Mouse (Mus musculus) kidney, postnatal 25 days (tissue): ENCODE measurements around the gene Grifin.
A peak's percentile ranks its signal among the peaks of the same experiment; 100 is the strongest.

ENCODE experiments used
- DNase-seq, 2 experiments: peaks; one replicate each; pipeline ENCODE4 v3.0.0; 2021; ENCODE audit warnings: mixed read lengths in 2 of 2

Grifin gene

DNA sequence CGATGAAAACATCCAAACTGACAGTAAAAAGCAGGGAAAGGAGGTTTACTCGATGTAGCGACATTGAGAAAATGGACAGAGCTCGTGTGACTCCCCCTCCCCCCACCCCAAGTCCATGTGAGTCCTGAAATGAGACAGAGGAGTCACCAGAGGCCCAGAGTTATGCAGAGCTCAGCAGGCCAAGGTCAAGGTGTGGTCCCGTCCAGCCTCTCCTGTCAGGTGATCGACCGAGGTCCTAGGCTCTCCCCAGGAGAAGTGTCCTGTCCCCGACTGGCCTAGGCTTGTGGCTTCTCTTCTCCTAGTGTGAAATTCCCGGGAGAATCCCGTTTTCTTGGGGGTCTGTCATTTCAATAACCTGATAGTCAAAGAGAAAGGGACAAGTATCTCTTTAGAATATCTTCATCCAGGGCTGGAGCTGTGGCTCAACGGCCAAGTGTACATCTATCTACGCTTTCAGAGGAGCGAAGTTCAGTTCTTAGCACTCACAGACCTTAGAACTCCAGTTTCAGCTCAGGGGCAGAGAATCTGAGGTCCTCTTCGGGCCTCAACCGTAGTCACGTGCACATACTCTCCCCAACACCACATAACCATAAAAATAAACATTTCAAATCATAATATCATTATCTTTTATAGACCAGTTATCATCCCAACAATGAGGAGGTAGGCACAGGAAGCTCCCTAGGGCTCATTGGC lies 24.4 kb upstream of the Grifin start:
- DNase-seq = no peak

DNA sequence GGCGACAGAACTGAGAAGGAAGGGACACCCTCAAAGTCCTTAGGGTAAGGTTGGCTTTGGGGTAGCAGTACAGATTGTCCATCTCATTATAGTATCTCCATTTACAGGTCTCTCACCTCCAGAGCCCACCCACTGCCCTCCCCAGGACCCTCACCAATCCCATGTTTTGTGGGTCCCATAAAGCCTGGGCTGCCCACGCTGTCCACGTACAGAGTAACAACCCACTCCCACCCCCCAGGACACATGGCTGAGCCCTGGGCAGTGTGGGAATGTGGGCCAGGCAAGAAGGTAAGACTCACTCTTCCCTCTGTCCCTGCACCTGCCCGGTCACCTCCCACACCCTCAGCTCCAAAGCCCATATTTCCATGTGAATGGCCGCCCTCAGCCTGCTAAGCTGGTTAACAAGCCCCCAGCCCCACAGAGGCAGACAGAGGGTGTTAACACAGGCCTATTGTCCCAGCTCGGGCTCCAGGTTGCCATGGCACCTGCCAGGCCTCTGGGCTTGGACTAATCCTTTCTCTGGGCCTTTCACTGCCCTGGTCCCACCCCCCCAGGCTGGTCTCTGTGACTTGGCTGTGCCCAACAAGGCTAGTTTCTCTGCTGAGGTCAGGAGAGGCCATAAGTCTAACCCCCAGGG lies 19.0 kb upstream of the Grifin start:
- no peak for DNase-seq

DNA sequence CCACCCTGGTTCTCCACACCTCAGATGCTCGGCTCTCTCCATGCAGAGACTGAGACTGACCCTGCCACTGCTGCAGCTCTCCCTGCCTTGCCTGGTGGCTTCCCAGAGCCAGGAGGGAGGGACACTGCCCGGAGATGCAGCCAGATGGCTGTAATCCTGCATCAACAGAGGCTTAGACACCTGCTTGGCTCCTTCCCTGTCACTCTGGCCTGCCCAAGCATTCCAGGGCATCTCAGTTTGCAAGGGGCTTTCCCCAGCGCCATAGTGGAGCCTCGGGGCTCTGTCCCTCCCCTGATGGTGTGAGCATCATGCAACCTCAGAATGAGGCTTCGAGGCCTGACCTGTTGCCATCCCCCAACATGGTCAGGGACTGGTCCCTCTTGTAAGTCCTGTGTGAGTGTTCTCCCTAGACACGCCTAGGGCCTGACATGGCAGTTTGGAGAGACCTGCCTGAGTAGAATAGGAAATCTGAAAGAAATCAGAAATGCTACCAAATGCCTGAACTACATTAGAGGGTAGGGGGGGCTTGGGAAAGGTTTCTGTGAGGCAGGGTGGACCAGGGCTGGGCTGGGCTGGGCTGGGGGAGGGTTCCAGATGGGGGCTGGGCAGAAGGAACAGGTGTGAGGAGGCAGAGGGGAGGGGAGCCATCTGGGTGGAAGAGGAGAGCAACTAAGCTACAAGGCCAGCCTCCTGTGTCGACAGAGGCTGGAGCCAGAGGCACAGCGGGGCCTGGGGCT lies 18.3 kb upstream of the Grifin start:
- DNase-seq = no peak

DNA sequence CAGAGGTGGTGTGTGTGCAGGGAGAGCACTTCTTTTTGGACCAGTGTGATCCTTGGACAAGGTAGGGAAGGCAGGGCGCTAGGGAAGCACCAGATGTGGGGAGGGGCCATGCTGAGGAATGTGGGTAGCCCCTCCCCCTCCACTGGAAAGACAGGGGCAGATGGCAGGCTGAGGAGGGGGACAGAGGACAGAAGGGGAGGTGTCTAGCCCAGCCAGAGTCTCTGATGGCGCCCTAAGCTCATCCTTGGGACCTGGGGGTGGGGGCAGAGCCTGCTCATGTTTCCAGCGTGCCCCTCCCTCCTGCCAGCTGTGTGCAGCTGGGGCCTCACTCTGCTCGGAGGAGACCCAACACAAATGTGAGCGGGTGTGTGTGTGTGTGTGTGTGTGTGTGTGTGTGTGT lies 16.7 kb upstream of the Grifin start:
- DNase-seq = peak in 1 of 2 experiments; percentile 48

DNA sequence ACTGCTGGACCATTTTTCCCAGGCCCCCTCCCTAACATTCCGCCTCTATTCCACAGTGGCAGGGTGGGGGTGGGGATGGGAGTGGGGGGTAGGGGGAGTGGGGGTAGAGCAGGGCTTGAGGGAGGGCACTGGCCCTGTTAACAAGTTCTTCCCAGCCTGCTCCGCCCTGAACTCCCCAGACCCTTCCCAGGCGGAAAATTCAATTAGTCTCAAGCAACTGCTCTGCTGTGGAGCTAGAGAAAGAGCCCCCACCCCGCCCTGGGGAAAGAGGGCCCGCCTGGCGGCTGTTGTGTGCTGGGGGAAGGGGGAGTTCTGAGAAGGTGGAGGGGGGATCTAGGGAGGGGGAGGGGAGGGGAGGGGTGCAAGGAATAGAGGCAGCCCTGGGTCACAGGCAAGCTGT lies 14.9 kb upstream of the Grifin start:
- no peak for DNase-seq

DNA sequence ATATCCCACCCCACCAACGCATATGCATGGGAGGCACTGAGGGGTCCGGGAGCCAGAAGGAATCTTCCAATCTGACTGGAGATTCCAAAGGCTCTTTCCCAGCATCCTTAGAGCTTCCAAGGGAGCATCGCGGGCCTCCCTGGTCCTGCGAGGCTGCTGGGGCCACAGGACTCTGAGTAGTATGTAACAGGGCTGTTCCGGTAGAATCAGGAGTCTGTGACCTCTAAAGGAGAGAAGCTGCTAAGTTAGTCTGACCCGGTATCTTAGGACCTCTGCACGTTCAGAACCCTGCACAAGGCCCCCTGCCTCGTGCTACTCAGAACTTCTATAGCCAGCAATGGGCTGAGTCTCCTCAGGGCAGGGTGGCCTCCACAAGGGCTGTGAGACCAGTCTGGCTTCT lies 14.3 kb upstream of the Grifin start:
- DNase-seq = no peak

DNA sequence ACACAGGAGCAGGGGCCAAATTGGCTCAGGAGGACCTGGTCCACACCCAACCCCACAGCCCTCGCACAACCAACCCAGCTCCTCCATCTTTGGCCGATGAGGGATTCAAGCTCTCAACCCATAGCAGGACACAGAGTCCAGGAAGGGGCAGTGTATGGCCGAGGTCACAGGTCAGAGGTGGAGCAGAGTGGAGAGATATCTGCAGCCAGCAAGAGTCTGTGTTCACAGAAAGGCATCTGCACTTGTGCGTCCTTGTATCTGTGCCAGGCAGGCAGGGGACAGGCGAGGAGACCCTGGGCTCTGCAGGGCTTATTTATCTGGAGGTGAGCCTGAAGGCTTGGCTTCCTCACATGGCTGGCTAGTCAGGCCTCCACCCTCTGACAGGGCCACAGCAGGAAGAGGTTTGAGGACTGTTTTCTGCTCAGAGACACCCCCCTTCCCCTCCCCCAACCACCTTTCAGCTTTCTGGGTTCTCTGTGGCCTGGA lies 10.6 kb upstream of the Grifin start:
- peak; percentile 63 to 83 for DNase-seq

DNA sequence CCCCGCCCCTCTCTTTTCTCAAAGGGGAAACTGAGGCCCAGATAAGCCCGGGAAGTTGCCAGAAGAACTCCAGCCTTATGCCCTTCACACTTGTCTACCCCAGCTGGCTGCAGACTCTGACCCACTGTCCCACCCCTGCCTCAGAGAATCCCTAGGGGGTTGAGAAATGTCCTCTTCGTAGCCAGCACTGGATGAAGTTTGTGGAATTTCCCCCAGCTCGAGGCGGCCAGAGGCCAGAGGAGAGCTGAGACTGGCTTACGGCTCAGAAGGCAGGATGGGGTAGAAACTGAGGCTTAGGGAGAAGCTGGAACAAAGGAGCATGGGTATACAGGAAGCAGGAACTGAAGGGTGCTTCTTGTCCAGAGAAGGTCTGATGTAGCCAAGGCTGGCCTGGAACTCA lies 7.7 kb upstream of the Grifin start:
- peak; percentile 47 to 75 for DNase-seq

DNA sequence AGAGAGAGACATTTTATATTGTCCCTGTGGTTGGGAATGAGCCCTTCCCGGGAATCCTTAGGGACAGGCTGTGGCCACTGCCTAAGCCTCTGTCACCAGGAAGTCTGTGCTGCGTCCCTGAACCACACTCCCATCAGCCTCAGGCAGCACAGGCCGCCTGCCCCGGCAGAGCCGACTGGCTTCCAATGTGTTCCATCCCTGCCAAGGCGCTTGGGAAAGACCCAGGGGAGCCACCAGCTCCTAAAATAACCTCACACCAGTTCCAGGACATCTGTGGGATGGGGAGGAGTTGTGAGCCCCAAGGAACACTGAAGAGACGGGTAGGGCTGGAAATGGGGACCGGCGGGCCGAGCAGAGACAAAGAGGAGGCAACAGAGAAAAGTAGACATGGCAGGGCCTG lies 6.8 kb upstream of the Grifin start:
- DNase-seq = peak; percentile 53 to 83

DNA sequence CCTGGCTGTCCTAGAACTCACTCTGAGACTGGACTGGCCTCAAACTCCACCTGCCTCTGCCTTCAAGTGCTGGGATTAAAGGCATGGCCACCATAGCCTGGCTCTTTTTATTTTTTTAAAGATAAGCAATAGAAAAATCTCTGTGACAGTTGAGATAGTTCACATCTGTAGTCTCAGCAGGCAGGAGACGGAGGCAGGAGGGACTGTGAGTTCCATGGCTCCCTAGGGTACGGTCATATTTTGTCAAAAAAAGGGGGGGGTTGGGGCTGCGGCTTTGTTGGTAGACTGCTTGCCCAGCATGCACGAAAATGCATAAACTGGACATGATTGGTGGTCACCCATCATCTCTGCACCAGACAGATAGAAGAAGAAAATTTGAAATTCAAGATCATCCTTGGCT lies 6.3 kb upstream of the Grifin start:
- DNase-seq = no peak

DNA sequence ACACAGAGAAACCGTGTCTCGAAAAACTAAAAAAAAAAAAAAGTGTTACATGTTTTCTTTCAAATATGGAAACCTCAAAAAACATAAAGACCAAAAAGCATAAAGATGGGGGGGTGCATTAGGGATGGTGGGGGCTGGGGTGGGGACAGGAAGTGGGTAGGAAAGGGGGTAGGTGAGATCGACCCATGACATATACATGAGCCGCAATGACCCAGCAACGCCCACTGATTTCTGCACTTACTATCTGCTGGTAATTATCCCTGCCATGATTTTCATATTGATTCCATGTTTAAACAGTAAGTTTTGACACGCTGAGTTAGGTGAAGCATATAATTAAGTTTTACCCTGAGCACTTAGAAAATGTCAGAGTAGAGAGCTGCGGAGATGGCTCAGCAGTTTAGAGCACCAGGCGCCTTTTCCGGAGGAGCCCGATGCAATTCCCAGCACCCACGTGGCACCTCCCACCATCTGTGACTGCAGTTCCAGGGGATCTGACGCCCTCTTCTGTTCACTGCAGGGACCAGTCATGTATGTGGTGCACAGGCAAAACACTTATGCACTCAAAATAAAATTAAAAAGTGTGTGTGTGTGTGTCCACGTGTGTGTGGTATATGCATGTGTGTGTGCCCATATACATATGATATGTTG lies 5.5 kb upstream of the Grifin start:
- no peak for DNase-seq

DNA sequence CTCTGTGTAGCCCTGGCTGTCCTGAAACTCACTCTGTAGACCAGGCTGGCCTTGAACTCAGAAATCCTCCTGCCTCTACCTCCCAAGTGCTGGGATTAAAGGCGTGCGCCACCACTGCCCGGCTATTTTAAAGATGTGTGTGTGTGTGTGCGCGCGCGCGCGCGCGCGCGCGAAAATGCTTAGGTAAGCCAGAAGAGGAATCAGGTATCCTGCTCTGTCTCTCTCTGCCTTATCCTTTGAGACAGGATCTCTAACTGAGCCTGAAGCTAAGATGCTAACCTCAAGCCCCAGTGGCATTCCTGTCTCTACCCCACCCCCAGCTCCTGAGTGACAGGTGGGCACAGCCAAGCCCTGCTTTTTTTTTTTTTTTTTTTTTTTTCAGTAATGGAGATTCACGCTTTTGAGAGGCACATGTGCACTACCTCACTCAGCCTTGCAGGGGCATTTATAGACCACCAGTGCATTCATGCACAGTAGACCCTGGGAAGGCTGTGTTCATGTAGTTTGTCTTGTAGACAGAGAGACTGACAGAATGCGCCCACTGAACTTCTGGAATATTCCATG lies 4.2 kb upstream of the Grifin start:
- DNase-seq = no peak

DNA sequence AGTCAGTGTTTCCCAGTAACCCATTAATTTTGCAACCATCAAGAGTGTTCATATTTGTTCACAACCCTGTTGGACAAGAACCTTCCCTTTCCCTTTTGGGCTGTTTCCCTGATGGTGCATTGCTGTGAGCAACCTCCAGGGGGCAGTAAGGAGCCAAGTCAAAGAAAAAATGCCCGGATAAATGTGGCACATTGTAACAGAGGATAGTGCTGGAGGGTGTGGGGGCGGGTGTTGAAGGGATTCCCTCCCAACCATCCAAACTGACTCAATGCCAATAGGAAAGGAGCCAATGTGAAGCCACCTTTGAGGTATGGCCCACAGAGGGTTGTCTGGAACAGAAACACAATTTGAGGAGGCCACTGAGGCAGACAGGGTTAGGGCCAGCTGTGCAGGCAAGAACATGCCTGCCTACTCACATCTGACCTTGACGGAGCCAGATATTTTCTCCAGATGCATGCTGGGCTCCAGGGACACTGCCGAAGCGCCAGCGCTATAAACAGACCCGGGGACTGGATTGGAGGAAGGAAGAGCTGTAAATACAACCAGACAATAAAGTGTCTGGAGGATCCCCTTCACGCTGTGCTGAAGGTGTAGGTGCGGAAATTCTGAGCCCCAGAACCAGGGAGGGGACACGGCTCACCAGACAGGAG lies 3.6 kb upstream of the Grifin start:
- peak; percentile 58 to 72 for DNase-seq

DNA sequence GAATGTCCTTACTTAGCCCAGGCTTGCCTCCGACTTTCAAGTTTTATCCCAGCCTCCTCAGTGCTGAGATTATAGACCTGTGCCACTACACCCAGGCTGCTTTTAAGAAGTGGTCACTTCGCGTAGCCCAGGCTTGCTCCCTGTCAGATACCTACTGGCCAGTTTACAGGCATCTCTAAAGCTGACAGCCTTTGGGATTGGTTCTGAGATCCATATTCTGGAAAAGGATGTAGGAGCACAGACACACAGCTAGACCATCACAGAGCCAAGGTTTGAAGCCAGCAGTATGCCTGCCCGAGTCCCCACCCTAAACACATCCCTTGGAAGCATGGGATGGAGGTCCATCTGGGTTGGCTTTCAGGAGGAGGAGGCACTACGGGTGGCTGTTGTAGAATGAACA lies 2.9 kb upstream of the Grifin start:
- no peak for DNase-seq

DNA sequence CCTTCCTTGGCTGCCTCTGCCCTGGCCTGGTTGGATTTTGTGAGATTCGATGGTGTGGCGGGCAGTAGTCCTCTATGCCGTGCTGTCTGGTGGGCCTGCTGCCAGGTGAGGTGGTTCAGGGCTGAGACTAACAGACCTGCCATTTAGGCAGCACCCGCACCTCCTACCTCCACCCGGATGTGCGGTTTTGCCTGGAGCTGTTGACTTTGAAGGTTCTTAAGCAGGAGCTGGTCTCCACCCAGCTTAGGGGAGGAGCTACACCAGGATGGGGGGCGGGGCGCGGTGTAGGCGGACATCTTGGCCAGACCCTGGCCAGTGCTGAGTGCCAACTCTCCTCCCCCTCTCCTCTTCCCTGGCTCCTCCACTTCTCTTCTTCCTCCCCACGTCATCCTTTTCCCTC lies 2.5 kb upstream of the Grifin start:
- DNase-seq = peak; percentile 82 to 86

DNA sequence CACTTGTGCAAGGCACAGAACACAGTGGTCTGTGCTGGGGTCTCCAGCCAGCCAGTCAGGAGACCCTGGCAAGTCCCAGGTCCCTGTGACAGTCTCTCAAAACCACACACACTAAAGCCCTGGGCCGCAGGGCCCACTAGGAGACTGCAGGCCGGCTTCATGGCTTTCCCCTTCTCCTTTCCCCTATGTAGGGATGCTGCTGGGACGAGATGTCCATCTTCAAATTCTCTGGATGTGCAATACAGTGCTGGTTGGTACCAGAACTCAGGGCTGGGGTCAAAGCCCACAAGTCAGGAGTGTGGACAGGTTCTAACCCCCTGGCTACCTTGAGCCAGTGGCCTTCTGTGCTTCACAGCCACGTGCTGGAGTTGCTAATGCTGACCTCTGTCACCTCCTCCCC lies 1.4 kb upstream of the Grifin start:
- DNase-seq = no peak

DNA sequence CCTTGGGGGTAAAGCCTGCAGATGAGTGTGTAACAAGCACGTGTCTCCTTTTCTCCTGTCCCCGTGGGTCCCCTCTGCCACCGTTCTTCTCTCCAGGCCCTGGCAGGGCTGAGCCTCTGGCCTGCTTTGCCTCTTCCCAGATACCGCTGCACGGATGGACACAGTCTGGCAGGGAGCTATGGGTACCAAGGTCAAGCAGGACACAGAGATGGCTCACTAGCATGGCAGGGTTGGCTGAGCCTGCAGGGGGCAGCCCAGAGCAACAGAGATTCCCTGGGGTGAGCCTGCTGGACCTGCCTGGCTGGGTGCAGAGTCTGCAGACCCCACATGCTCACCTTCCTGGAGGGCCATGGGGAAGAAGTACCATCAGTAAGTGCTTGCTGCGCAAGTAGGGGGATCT lies 985 bp upstream of the Grifin start:
- DNase-seq = peak; percentile 55 to 56

DNA sequence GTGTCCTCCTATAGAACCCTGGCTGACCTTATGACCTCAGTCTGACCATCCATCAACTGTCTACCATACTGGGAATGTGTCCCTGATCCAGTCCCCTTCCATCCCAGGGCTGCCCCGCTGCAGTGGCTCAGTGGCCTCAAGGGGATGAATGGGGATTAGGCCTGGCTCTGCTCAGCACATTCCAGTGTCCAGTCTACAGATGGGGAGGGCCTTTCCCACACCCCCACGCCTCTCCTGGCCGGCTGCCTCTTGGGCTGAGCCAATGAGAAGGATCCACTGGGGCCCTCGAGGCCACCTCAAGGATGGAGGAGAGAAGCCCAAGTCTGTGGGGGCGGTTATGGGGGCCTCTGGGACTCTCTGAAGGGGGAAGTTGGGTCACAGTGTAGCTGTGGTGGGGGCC lies 580 bp upstream of the Grifin start:
- DNase-seq = peak; percentile 23 to 58

DNA sequence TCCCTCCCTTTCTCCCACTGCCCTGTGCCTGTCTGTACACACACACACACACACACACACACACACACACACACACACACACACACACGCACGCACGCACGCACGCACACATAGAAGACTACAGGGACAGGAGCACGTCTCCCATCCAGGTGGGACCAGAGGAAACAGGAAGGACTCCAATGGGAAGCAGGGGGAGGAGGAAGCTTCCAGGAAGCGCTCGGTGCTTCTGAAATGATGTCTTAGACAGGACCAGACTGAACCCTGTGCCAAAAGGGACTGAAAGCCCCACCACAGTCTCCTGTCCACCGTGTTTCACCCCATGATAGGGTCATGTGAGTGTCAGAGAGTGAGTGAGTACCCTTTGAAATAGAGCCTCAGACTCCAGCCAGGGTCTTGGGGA lies 2.3 kb downstream of the Grifin start:
- DNase-seq = no peak

DNA sequence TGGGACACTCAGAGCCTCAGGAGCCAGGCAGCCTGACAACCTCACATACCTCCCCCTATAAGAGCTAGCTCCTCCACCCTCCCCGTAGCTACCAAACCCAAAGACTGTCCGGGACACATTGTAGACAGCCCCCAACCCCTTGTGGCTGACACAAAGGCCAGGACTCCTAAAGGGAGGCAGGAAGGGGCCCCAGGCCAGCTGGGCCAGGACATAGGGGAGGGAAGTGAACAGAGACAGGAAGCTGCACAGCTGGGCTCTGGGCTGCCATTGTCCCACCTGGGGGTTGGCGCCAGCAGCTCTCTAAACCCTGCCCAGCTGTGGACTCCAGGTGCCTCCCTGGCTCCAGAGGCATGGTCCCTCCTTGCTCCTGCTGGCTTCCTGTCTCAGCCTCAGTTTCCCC lies 8.0 kb downstream of the Grifin start:
- DNase-seq = no peak

DNA sequence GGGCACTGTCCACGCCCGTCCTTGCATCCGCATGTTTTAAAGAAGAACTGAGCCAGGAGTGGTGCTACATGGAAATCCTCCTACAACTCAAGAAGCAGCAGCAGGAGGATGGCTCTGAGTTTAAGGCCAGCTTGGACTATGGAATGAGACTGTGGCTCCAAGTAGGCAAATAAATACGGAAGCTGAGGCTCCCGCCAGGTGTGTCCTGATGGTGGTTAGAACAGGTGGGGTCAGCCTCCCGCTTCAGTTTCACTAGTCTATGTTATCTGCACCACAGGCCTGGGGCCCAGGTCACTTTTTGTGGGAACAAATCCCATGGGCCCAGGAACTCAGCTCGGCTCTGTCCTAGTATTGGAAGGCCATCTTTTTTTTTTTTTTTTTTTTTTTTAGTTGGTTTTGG lies 11.2 kb downstream of the Grifin start:
- DNase-seq = no peak

DNA sequence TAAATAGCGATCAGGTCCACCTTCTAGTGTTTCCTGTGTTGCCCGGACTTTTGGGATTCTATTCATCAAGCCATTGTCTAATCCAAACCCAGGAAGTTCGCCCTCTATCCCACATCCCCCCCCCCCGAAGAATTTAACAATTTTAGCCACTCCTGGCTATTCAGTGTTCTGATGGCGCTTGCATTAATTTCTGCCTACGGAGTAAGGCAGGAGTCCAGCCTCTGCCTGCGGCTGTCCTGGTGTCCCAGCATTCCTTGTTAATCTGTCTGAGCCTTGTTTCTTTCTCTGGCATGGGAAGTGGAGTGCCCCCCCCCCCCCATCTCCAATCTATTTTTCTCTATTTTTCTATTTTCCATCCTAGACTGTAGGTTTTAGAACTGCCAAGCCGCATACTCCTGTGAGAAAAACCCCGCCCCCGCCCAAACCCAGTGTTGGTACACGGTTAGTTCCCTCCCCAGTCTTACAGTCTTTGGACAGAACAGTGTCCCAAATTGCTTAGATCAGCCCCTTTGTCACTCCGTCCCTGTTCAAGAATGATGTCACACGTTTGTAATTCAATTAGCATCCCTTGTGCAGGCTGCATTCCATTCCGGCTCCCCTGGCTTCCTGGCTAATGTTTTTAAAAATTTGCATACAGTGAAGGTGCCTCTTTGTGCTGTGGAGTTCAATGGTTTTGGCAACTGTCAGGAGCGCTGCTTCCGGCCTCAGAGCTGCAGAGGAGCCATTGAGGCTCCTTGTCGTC lies 15.4 kb downstream of the Grifin start:
- DNase-seq = peak; percentile 40 to 64
